Mouse (Mus musculus) CH12.LX (cell line): Measurements from ENCODE around the gene 1500015O10Rik.

Experiments
- CTCF ChIP-seq, 2 experiments: IDR thresholded peaks in 1 of 2; conservative IDR thresholded peaks in 1 of 2; 2 replicates each; pipeline ENCODE4 v1.5.1; 2011 to 2012; ENCODE audit warnings: low read depth in 2 of 2, low read length in 2 of 2, improper control_type of control experiment in 1 of 2, inconsistent platforms in 1 of 2, mild to moderate bottlenecking in 1 of 2, moderate library complexity in 1 of 2
- MAZ ChIP-seq: IDR thresholded peaks from 2 replicates; pipeline ENCODE4 v1.6.1; 2012; ENCODE audit warnings: low read depth, mild to moderate bottlenecking, inconsistent platforms, low read length, improper control_type of control experiment, moderate library complexity
- NELFE ChIP-seq: IDR thresholded peaks from 2 replicates; pipeline ENCODE4 v1.6.1; 2011; ENCODE audit warnings: low read depth, low read length, improper control_type of control experiment
- POLR2A ChIP-seq: IDR thresholded peaks from 2 replicates; pipeline ENCODE4 v1.6.1; 2011; ENCODE audit warnings: low read depth, mild to moderate bottlenecking, improper control_type of control experiment, low read length
- ZKSCAN1 ChIP-seq: IDR thresholded peaks from 2 replicates; pipeline ENCODE4 v1.6.1; 2012; ENCODE audit warnings: low read depth, inconsistent platforms, low read length, improper control_type of control experiment, borderline replicate concordance
- ZMIZ1 ChIP-seq: IDR thresholded peaks from 2 replicates; pipeline ENCODE4 v1.6.1; 2012; ENCODE audit warnings: low read depth, mild to moderate bottlenecking, inconsistent platforms, low read length, improper control_type of control experiment
- ZNF384 ChIP-seq: IDR thresholded peaks from 2 replicates; pipeline ENCODE4 v1.6.1; 2012; ENCODE audit warnings: low read depth, low read length, improper control_type of control experiment, inconsistent platforms

DNA sequence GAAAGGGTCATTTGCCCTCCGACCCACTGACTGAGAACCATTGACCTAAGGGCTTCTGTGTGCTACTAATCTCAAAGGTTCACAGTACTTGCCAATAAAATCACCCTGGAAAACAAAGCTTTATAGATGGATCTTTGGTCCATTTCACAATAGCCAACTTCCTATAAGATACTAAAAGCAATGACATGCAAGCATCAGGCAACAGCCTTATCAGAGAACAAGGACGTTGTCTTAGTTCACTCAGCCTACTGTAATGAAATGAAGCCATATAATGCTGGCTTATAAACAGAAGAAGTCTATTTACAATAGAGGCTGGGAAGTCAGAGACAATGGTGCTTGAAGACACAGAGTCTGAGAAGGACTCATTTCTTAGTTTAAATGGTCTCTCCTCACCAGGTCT lies 59.4 kb downstream of the 1500015O10Rik start:
- TF ChIP-seq NELFE (no peak), POLR2A (no peak), CTCF (conservative IDR thresholded peaks at IDR 0.05 in 1 of 2, IDR thresholded peaks at IDR 0.05 in 1 of 2; ENCODE audit: low read depth in 2 of 2, low read length in 2 of 2) (no peak), ZNF384 (no peak), MAZ (no peak), ZKSCAN1 (no peak), ZMIZ1 (no peak)
